Mouse (Mus musculus) heart, postnatal 0 days (tissue): ENCODE data around the gene Cntnap1.

Source experiments
- CTCF ChIP-seq: IDR thresholded peaks from 2 replicates; pipeline ENCODE4 v1.5.1; 2016; ENCODE audit warnings: antibody characterized with exemption, control low read depth, low read depth
- EP300 ChIP-seq: IDR thresholded peaks from 2 replicates; pipeline ENCODE4 v1.6.1; 2016; ENCODE audit warnings: antibody characterized with exemption, low read depth

- no peak for TF ChIP-seq CTCF
- TF ChIP-seq EP300: no peak
Measured at GRCm38 (mm10) chr11:101178061-101179058, 8.0 kb downstream of the Cntnap1 start.
